Comparison of ENCODE assay signal across 9 mouse cellular contexts in genomic region chr13:93539311-93539710, GRCm38 (mm10).
"Had no signal": no experiment of that assay in that cellular context is flagged by ENCODE, and none has a peak within 500 bp of the region (broad histone marks: within the 10 kb centered on the region; RNA-seq: fewer than 3 reads in every experiment).

No protein-coding gene starts in this region.

- H3K4me3 ChIP-seq: kidney, embryonic 15.5 days; limb, embryonic 15.5 days had no signal

- H3K27ac ChIP-seq: kidney, embryonic 15.5 days; limb, embryonic 15.5 days; liver, embryonic 14.5 days had no signal

- DNase-seq: kidney, adult 2 months; kidney, postnatal 14 days; lung, postnatal 4 days; right cerebral cortex, adult 18-20 months; right cerebral cortex, postnatal 25 days; thymus, postnatal 36 days had no signal
